Mouse (Mus musculus) olfactory bulb, adult 2 months (tissue): ENCODE measurements around the gene Frs3. TPM values are rescaled to one million over a fixed set of nuclear protein-coding genes. Genes with fewer than 3 reads are reported as not detected.
A peak's percentile ranks its signal among the peaks of the same experiment; 100 is the strongest.

Experiments used
- H3K27ac ChIP-seq: fragments of 200-500 bp; 2 replicates; pipeline ENCODE4 v1.5.1; 2012; ENCODE audit warnings: low read depth, low read length; ENCODE audit not compliant: insufficient read depth
- H3K4me1 ChIP-seq: fragments of 200-500 bp; 2 replicates; pipeline ENCODE4 v1.6.1; 2012; ENCODE audit warnings: low read length; ENCODE audit not compliant: control insufficient read depth, insufficient read depth
- H3K4me3 ChIP-seq: fragments of 200-500 bp; 2 replicates; pipeline ENCODE4 v1.5.1; 2012; ENCODE audit warnings: mild to moderate bottlenecking, low read depth, low read length, moderate library complexity; ENCODE audit not compliant: insufficient read depth
- CTCF ChIP-seq: fragments of 200-500 bp; IDR thresholded peaks from 2 replicates; pipeline ENCODE4 v1.5.1; 2012; ENCODE audit warnings: low read depth, mild to moderate bottlenecking, low read length, moderate library complexity; ENCODE audit not compliant: insufficient read depth
- POLR2A ChIP-seq: fragments of 200-500 bp; IDR thresholded peaks from 2 replicates; pipeline ENCODE4 v1.6.1; 2012; ENCODE audit warnings: mild to moderate bottlenecking, low read depth, low read length, moderate library complexity; ENCODE audit not compliant: insufficient read depth
- WGBS: fragments of 180-500 bp; shearing (Covaris S2); methylation state at CpG from one replicate; pipeline ENCODE4 v1.1.7; 2018; 5-methylcytosine and 5-hydroxymethylcytosine counted together
- polyA plus RNA-seq: library from polyadenylated mRNA; stranded (reverse); fragments of >200 nt; gene quantifications from 2 replicates; pipeline ENCODE4 v1.2.4, GENCODE M21; 2012; ENCODE audit warnings: low replicate concordance; ENCODE audit not compliant: missing spikeins, insufficient read depth, insufficient read length

The Frs3 gene
- polyA plus RNA-seq, 1 experiment, result not detected

DNA sequence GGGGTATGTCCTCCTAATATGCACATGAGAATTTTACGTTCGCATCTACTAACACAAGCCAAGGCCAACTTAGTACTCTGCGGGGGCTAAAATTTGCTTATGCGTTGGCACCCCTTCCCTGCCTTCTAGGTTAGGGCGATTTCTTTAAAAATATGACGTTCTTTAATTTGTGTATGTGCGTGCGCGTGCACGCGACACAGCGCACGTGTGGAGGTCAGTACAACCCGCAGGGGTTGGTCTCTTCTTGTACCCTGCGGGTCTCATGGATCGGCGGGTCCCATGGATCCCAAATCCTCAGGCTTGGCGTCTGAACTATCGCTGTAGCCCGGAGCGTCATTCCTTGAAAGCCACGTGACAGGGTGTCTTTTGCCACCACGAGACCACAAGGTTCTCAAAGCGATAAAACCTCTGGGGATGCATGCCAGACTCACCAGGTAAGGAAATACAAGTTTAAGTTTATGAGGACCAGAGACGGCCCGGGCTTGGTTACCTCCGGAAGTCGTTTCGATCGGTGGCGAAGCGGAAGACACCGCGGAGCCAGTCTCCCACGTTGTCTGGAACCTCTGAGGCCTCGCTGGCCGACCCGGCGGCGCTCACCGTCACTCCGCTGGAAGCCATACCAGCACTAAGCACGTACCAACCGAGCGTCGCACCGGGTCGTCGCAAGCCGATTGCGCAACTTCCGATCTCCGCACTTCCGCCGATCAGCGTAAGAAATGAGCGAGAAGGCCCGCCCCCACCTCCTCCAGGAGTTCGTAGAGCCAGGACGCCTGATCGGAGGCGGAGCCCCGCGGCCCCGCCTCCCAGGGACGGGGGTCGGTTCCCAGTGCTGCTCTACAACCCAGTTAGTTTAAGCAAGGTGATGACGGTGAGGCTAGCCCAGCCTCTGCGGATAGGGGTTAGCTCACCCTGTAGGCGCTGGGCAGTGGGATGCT, 1.2 kb upstream of the Frs3 start:
- Histone ChIP-seq H3K4me3 (peak overlapping the region; percentile 65), H3K27ac (peak overlapping the region; percentile 41; the same call in 1 of the 2 replicates), H3K4me1 (peaks cover 12% of the 10 kb centered on the region)
- WGBS, result 1% methylated on average over 70 of the region's 70 CpGs
- TF ChIP-seq CTCF, result no peak
- peak; percentile 80 for TF ChIP-seq POLR2A

DNA sequence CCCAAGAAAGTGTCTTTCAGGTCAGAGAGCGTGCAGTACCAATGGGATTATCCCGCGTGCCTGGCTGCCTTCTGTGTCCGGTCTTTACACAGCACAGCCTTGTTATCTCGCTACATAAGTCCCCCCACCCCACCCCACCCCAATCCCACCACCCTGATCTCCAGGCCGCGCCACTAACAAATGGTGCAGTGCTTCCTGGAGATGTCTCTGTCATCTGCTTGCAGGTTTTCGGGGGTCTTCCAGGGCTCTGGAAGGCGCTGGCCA, 554 bp upstream of the Frs3 start, which contains the start of gene Tomm6:
Gene Tomm6 (minus strand): TSS at position 43 of the 264 bp plus-strand sequence.
- WGBS, result 0% methylated on average over 9 of the region's 9 CpGs
- TF ChIP-seq CTCF (no peak), POLR2A (no peak)
- peaks cover 12% of the 10 kb centered on the region for H3K4me1 ChIP-seq
- peak within 1 kb of the TSS; percentile 65 for H3K27ac ChIP-seq
- peak within 1 kb of the TSS; percentile 65 for H3K4me3 ChIP-seq

DNA sequence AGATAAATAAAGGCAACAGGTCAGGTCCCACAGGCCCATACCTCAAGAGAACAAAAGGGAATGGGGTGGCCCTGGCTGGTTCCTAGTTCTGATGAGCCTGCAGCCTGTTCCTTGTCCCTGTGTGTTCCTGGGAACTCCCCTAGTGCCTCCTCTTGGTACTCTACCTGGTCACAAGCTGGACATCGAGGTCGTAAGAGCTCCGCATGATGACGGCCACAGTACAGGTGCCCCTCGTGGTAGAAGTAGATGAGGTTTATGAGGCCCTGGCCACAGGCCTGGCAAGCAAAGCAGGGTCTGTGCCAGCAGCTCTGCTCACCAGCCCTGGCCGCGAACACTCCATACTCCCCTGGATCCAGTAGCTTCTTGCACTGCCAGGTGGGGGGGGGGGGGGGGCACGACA, 1.1 kb downstream of the Frs3 start:
- Histone ChIP-seq H3K4me1 (peaks cover 17% of the 10 kb centered on the region), H3K27ac (no peak overlapping the region), H3K4me3 (no peak overlapping the region)
- WGBS, result 84% methylated on average over 8 of the region's 8 CpGs
- no peak for TF ChIP-seq CTCF
- TF ChIP-seq POLR2A, result no peak

DNA sequence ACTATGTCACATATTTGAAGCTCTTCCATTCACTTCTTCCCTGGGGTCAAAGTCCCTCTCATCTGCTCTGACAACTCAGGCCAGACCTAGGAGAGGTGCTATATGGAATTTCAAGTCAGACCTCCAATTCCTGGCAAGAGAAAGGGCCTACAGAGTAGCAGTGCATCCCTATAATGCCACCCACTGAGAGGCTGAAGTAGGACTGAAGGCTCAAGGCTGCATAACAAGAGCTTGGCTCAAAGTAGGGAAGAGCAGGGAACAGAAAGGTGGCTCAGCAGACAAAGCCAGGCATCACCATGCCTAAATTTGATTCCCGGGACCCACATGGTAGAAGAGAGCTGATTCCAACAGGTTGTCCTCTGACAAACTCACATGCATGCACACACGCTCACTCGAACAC, 2.8 kb downstream of the Frs3 start:
- WGBS, result 97% methylated on average over 3 of the region's 3 CpGs
- H3K27ac ChIP-seq, result no peak overlapping the region
- TF ChIP-seq POLR2A (no peak), CTCF (no peak)
- H3K4me1 ChIP-seq, result peaks cover 13% of the 10 kb centered on the region
- H3K4me3 ChIP-seq, result no peak overlapping the region

DNA sequence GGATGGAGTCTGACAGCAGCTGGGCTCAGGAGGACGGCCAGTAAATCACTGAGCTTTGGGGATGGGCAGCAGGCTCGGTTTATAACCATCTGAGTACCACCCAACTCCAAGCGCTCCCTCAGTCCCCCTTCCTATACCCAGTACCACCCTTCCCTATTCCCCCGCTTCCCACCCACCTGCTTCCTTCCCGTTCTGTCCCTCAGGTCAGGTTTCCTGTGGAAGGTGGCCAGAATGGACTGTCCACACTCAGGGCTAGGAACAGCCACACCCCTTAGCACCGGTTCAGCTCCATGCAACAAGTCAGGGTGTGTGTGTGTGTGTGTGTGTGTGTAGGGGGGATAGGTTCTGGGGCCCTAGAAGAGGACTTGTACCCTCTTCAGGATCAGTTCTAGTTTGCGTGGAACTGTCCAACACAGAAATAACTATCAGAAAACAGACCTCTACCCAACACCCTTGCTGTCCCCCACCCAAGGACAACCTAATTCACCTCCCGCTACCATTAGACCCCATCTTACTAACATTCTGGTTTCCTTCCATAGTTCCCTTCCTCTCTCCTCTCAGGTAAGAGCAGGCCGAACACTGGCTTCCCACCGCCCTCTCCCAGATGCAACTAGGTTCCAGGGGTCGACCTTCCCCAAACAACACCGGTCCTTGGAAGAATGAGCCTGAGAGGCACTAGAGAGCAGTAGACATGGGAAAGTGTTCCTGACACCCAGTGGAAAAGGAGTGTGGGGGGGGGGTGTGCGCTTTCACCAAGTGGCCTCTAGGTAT, 5.0 kb downstream of the Frs3 start:
- 54% methylated on average over 13 of the region's 13 CpGs for WGBS
- Histone ChIP-seq H3K27ac (no peak overlapping the region), H3K4me1 (peaks cover 13% of the 10 kb centered on the region), H3K4me3 (peak overlapping the region; percentile 70)
- TF ChIP-seq CTCF (no peak), POLR2A (no peak)

DNA sequence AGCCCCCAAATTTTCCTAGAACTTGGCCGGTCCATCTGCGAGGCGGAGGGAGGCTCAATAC, 5.4 kb downstream of the Frs3 start, which contains the start of gene Gm21981:
Gene Gm21981 (minus strand): TSS at position 14 of the 61 bp plus-strand sequence.
- TF ChIP-seq CTCF (no peak), POLR2A (no peak)
- WGBS, result 3% methylated on average over 3 of the region's 3 CpGs
- H3K4me3 ChIP-seq, result peak within 1 kb of the TSS; percentile 70
- no peak within 1 kb of the TSS for H3K27ac ChIP-seq
- peaks cover 11% of the 10 kb centered on the region for H3K4me1 ChIP-seq

DNA sequence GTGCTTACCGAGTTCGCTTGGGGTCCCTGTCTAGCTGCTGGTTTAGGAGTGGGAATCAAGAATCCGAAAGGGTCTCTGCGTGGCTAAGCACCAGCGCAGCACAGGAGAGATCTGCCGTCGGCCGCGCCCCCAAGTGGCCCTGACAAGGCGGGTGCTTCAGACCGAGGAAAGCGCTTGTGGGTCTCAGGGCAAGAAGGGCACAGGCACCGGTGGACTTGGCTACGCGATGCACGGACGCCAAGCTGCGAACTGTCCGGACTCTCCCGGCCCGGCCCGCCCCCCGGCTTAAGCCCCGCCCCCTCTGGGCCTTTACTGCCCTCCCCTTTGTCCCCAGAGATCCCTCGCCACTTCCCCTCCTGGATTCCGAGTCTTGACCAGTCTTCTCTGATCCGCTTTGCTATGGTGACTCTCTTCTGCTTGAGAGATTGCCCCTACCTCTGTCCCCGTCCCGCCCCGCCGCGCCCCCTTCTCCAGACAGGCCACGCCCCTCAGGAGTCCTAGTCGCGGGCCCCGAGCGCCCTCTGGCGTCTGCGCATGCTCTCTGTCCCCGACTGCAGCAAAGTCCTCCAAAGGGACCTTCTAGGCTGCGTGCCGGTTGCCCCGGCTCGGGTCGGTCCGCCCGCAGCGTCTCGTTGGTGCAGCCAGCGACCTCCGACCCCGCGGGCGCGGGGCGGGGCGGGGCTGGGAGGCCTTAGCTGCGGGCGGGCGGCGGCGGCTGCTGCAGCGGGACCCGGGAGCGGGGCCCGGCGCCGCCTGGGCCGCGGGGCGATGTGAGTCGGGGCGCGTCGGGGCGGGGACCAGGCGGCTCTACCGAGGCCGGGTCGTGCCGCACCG, 5.9 kb downstream of the Frs3 start, which contains the start of gene Prickle4:
Gene Prickle4 (minus strand): TSS at position 234 of the 834 bp plus-strand sequence.
- peaks cover 9% of the 10 kb centered on the region for H3K4me1 ChIP-seq
- H3K4me3 ChIP-seq, result peak within 1 kb of the TSS; percentile 70
- no peak within 1 kb of the TSS for H3K27ac ChIP-seq
- under 1% methylated on average over 75 of the region's 82 CpGs for WGBS
- peak; percentile 67 for TF ChIP-seq CTCF
- peak; percentile 68 for TF ChIP-seq POLR2A

DNA sequence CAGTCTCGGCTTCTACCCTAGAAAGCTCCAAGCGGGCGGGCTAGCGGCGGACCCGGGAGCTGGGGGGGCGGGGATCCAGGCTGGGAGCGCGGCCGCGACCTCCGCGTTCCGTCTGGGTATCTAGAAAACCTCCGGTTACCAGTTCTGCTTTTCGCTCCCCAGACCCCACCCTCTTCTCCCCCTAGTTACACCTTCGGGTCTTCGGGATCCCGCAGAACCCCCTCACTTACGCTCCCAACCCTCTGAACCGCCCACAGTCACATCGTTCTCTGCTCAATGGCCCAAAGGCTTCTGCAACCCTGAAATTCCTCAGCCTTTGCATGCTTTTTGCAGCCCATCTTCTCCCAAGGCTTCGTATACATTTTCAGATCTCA, 6.5 kb downstream of the Frs3 start:
- no peak overlapping the region for H3K27ac ChIP-seq
- TF ChIP-seq CTCF (no peak), POLR2A (no peak)
- peaks cover 5% of the 10 kb centered on the region for H3K4me1 ChIP-seq
- WGBS, result under 1% methylated on average over 23 of the region's 23 CpGs
- H3K4me3 ChIP-seq, result peak overlapping the region; percentile 70
